Mouse (Mus musculus) liver, adult (tissue): ENCODE data around the gene Ambp.

Experiments
- GATA4 ChIP-seq: IDR thresholded peaks from 2 replicates; pipeline ENCODE4 v1.6.1; 2014; ENCODE audit warnings: mild to moderate bottlenecking, low read length; ENCODE audit not compliant: insufficient replicate concordance

Gene Ambp

DNA sequence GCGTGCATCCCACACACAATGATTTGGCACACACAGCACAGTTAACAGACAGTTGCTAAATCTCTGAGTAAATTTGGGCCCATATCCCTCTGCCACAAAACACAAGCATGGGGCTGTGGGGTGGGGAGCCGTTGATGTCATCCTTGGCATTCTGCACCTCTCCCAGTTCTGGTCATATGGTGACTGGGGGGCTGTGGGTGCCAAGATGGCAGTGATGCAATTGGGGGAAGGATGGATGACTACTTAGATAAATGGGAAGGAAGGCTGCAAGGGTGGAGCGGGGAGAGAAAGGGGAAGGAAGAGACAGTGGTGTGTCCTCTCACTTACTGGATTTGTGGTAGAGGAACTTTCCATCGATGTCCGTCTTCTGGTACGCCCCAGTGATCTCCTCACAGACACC lies 3.5 kb downstream of the Ambp start:
- TF ChIP-seq GATA4: no peak

DNA sequence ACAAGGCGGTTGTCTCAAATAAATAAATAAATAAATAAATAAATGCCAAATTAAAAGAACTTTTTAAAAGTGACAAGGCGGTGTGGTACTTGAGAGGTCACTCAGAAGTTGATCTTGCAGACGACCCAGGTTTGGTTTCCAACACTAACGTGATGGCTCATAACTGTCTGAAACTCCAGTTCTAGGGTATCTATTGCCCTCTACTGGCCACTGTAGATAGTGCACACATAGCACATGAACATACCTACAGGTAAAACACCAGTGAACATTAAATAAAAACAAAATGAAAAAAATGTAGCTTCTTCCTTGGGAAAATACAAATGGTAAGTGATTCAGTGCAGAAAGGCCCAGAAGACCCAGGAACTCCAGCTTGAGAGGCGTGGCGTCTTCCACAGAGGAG lies 7.3 kb downstream of the Ambp start:
- no peak for TF ChIP-seq GATA4

DNA sequence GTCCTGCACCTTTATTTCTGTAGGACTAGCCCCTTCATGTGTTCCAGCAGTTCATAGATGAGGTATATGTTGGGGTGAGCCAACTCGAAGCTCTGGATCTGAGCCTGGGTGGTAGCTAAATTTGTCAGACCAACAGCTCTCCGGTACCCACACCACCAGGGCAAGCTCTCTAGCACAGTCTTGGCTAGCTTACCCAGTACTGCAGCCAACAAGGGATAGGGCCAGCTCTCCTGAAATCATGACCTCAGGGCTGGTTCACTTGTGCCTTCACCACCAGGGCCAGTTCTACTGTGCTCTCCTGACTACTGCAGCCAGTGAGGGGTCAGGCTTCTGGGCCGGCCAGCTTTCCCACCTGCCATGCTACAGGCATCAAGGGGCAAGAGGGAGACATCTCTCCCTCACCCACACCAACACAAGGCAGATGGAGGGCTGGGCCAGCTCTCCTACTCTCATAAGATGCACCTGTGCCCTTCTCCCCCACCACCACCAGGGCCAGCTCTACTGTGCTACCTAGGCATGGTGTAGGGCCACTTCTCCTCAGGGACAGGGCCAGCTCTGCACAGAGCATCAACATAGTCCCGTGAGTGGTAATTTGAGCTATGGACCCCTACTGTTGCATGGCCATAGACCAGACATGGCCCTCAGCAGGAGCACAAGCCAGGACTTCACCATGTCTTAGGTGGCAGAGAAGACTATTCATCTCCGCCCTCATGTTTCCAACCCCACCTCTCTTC lies 24.5 kb downstream of the Ambp start:
- no peak for TF ChIP-seq GATA4

DNA sequence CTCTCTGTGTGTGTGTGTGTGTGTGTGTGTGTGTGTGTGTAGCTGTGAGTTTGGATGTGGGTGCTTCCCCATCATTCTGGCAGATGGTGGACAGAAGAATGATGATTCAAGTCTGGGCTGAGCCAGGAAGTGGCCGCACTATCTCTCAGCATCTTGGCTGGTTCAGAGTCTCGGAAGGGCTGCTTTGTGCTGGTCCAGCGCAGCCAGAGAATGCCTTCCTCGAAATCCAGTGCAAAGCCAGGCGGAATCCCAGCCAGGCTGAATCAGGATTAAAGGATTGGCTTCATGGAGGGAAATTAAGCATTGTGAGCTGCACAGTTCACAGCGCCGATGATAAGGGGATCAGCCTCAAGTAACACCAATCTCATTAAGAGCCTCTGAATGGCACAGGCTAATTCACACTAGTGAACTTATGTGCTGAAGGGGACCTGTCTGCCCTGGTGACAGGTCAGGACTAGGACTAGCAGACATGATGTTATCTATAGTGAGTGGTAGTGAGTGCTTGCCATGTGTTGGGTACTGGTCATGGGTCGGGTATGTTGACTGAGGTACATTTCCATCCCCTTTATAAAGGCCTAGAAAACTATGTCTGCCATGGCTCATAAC lies 29.6 kb downstream of the Ambp start:
- no peak for TF ChIP-seq GATA4

DNA sequence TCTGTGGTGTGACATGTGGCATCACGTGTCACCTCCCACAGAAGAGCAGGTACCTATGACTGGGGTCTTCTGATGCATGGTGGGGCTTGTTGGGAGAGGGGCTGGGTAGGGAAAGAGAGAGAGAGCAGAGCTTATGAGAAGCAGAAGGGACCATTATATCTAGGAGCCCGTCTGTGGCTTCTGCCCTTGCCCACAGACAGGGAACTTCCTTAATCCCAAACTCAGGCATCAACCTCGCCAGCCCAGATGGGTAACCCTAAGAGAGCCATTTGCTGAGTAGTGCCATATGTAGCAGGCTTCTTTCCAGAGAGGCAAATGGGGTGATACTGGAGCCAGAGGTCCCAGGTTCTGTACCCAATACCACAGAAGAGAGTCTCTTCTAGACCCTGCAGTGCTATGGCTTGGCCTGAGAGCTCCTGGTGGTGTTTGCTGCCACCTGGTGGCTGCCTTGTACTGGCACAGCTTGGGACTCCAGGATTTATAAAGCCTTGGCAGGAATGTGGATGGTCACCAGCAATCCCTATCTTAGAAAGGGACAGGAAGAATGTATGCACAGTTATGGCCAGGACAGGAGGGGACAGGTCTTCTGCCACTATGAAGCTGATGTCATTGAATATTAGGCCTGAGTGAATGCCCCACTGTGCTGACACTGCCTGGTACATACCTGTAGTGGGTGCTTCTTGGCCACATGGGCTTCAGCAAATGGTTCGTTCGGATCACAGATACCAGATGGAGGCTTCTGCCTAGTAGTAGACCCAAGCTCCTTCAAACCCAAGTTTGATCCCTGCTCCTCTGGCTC lies 35.8 kb downstream of the Ambp start:
- no peak for TF ChIP-seq GATA4

DNA sequence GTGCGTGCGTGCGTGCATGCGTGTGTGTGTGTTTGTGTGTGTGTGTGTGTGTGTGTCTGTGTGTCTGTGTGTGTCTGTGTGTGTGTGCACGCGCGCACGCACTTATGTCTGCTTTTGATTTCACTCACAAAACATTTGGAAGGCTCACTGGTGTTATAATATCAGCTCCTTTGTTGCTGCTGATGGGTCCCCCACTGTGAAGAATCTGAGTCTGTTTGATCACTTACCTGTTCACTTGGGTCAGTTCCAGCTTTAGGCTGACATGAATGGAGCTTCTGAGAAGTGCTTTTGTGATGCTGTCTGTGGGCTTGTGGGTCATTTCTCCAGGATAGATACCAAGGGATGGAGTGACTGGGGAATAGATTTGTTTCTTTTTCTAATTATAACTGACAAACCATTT lies 48.9 kb downstream of the Ambp start:
- no peak for TF ChIP-seq GATA4

DNA sequence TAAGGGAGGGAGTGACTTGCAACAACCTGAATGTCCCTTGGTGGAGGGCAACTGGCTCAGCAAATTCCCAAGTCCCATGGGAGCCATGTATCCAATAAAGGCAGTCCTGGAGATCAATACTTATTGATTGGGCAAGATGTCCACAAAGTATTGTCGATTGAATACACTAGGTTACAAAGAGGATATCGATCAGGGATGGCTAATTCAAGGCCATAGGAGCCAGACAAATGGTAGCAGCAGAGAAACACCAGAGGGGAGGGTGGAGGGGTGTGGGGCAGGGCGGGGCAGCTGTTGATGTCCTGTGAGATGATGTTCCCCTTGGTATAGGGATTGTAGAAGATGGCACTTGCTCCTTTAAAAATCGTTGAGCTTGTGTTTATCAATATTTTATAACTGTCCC lies 52.6 kb downstream of the Ambp start:
- no peak for TF ChIP-seq GATA4

DNA sequence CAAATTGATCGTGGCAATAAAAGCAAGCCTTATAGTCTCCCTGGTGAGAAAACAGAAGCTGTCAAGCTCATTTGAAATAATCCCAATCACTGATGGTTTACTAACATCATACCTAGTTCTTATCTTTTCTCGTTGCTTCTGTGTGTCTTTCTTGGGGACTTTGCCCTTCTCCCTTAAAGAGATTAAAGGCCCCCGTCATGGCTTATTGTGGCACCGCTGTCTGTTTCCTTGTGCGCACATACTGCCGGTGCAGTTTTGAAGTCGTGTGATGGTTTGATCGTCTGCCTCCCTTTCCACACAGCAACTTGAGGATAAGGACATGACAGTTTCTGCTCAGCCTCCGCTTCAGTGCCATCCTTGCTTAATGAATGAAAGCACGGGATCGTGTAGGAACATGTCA lies 54.1 kb downstream of the Ambp start:
- no peak for TF ChIP-seq GATA4

DNA sequence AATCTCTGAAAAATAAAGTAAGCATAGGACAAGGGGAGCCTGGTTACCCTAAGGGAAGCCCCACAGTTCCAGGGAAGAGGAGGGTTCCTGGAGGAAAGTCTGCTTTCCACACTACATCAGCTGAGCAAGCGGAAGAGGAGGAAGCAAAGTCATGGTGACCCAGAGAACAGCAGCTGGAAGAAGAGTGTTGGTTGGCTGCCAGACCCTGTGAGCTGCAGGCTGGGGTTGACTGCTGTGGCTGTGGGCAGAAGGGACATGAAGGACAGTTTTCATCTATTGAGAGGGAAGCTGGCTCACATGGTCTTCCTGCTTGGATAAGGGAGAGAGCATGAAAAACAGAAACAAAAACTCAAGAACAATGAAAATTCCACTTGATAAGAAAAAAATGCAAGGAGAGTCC lies 57.0 kb downstream of the Ambp start:
- TF ChIP-seq GATA4: peak; percentile 44; the same call in 1 of the 2 replicates
